Mouse (Mus musculus): ENCODE results near the gene Prdm2.

Gene Prdm2

GRCm38 (mm10) chr4:143099288-143100039 is 113.3 kb downstream of the Prdm2 start:
- no peak for DNase-seq

- no peak for DNase-seq
Measured at GRCm38 (mm10) chr4:143092082-143092701, 120.6 kb downstream of the Prdm2 start.

- DNase-seq = no peak
Measured at GRCm38 (mm10) chr4:143090551-143090950, 122.2 kb downstream of the Prdm2 start.

GRCm38 (mm10) chr4:143074071-143074765 is 138.6 kb downstream of the Prdm2 start:
- DNase-seq = no peak

GRCm38 (mm10) chr4:143071791-143072190 is 141.0 kb downstream of the Prdm2 start:
- no peak for DNase-seq

- no peak for DNase-seq
Measured at GRCm38 (mm10) chr4:143067006-143067405, 145.8 kb downstream of the Prdm2 start.

- no peak for DNase-seq
Measured at GRCm38 (mm10) chr4:143058765-143059344, 153.9 kb downstream of the Prdm2 start.

Data from cerebellum, adult 11-12 months (tissue).